Mouse (Mus musculus) cerebellum, postnatal 14 days (tissue): Measurements from ENCODE around the gene Fgf9.

Experiments
- DNase-seq, 2 experiments: peaks; one replicate each; pipeline ENCODE4 v3.0.0; 2021; ENCODE audit warnings: mixed read lengths in 2 of 2

Fgf9 gene

GRCm38 (mm10) chr14:58089486-58089885 is 19.1 kb downstream of the Fgf9 start:
- peak in 1 of 2 experiments; percentile 61 for DNase-seq

- DNase-seq = no peak
These were observed 21.0 kb downstream of the Fgf9 start for GRCm38 (mm10) chr14:58091321-58091720.

- peak; percentile 80 to 86 for DNase-seq
These were observed 29.3 kb downstream of the Fgf9 start for GRCm38 (mm10) chr14:58099599-58099998.

- DNase-seq = no peak
These were observed 31.0 kb downstream of the Fgf9 start for GRCm38 (mm10) chr14:58101298-58101697.

GRCm38 (mm10) chr14:58104266-58104665 is 33.9 kb downstream of the Fgf9 start:
- no peak for DNase-seq

GRCm38 (mm10) chr14:58105596-58105995 is 35.2 kb downstream of the Fgf9 start:
- no peak for DNase-seq

GRCm38 (mm10) chr14:58109601-58110000 is 39.3 kb downstream of the Fgf9 start:
- peak; percentile 55 to 59 for DNase-seq

- DNase-seq = peak; percentile 58 to 72
These were observed 41.2 kb downstream of the Fgf9 start for GRCm38 (mm10) chr14:58111562-58111961.

- DNase-seq = peak; percentile 90 to 92
These were observed 42.0 kb downstream of the Fgf9 start for GRCm38 (mm10) chr14:58112341-58112740.

- peak; percentile 81 to 84 for DNase-seq
These were observed 42.8 kb downstream of the Fgf9 start for GRCm38 (mm10) chr14:58113180-58113579.

- DNase-seq = peak in 1 of 2 experiments; percentile 57
These were observed 43.8 kb downstream of the Fgf9 start for GRCm38 (mm10) chr14:58114146-58114545.

- DNase-seq = no peak
These were observed 54.3 kb downstream of the Fgf9 start for GRCm38 (mm10) chr14:58124625-58125024.

- no peak for DNase-seq
These were observed 56.2 kb downstream of the Fgf9 start for GRCm38 (mm10) chr14:58126508-58126907.

- no peak for DNase-seq
These were observed 69.2 kb downstream of the Fgf9 start for GRCm38 (mm10) chr14:58139506-58140055.

- DNase-seq = peak; percentile 22 to 27
These were observed 79.5 kb downstream of the Fgf9 start for GRCm38 (mm10) chr14:58149637-58150470.

GRCm38 (mm10) chr14:58150471-58150855 is 80.1 kb downstream of the Fgf9 start:
- DNase-seq = peak in 1 of 2 experiments; percentile 11

GRCm38 (mm10) chr14:58152110-58152509 is 81.8 kb downstream of the Fgf9 start:
- DNase-seq = no peak

- DNase-seq = no peak
These were observed 83.4 kb downstream of the Fgf9 start for GRCm38 (mm10) chr14:58153470-58154416.

- no peak for DNase-seq
These were observed 90.3 kb downstream of the Fgf9 start for GRCm38 (mm10) chr14:58160624-58161023.
